Mouse (Mus musculus) spleen, adult 2 months (tissue): Measurements from ENCODE around the gene Mrgprf.

Experiments used
- CTCF ChIP-seq: fragments of 200-500 bp; IDR thresholded peaks from 2 replicates; pipeline ENCODE4 v1.5.1; 2011; ENCODE audit warnings: mild to moderate bottlenecking, inconsistent platforms; ENCODE audit not compliant: insufficient read depth, insufficient read length, insufficient replicate concordance; ENCODE audit errors: extremely low read depth
- POLR2A ChIP-seq: fragments of 200-500 bp; IDR thresholded peaks from 2 replicates; pipeline ENCODE4 v1.6.1; 2011; ENCODE audit warnings: low read depth, low read length, inconsistent platforms

DNA sequence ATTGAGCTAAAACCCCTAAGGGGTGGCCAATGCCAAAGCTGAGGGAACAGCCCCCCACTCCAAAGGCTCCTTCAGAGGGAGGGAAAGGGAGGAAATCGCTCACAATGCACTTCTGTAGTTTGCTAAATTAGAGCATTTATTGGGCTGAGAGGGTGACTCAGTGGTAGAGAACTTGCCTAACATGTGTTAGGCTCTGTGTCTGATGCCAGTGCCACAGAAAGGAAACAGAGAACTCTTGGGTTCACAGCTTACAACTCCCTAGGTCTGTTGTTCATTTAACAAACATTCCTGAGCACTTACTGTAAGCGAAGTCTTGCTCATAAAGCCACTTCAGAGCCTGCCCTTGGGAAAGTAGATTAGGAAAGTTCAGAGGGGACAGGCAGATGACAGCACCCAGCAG lies 29.4 kb downstream of the Mrgprf start:
- TF ChIP-seq CTCF (no peak), POLR2A (no peak)
